ENCODE assay signal across 11 mouse cellular contexts in the genomic region with DNA sequence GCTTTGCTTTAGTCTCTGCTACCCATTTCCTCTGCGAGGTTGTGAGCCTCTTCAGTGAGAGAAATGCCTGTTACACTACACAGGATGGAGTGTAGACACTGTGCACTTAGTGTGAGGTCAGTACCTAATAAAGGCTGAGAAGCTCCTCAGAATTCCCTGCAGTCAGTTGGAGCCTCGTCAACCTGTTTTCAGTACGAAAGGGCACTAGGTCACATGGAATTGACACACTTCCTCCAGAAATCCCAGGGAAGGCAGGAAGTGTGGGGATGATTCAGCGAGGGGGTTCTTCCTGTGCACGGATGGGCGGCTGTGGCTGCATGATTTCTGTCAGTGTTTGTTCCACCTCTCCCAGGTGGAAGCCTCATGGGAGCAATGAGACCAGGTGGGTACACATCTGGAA. TPM values are rescaled to one million over a fixed set of nuclear protein-coding genes. Genes with fewer than 3 reads are reported as not detected.
DNase-seq lines count a peak whose midpoint lies in the region; ATAC-seq and TF ChIP-seq lines count a peak whose summit lies in the region.
"Had no signal": no experiment of that assay in that cellular context is flagged by ENCODE, and none has a peak within 500 bp of the region (broad histone marks: within the 10 kb centered on the region; RNA-seq: fewer than 3 reads in every experiment).

No protein-coding gene starts in this region.

- no peak for DNase-seq in lung, postnatal 25 days (ENCODE audit: low spot score)
- peak; percentile 59 to 61 for DNase-seq in heart, adult 2 months
- no peak for DNase-seq in stomach, postnatal 0 days (ENCODE audit: low spot score)
- no peak for DNase-seq in c-Kit-positive CD71-positive TER-119-positive erythroid progenitor cells, embryonic 14.5 days (ENCODE audit: low spot score)
- DNase-seq in urinary bladder, adult 18-20 months (ENCODE audit: low spot score in 2 of 2): no peak
- DNase-seq in right cerebral cortex, postnatal 36 days (ENCODE audit: low spot score in 2 of 2): no peak

- no peaks in the 10 kb centered on the region for H3K36me3 ChIP-seq in lung, embryonic 16.5 days (ENCODE audit: control insufficient read depth, insufficient read depth, low read length)
- peaks cover 10% of the 10 kb centered on the region for H3K36me3 ChIP-seq in heart, adult 2 months (ENCODE audit: control insufficient read depth, insufficient read depth, low read length)
- no peaks in the 10 kb centered on the region for H3K36me3 ChIP-seq in kidney, embryonic 16.5 days (ENCODE audit: insufficient read depth, low read length)
- no peaks in the 10 kb centered on the region for H3K36me3 ChIP-seq in stomach, postnatal 0 days (ENCODE audit: control insufficient read depth, insufficient read depth, low read length)
- H3K36me3 ChIP-seq: hindbrain, embryonic 12.5 days had no signal

- no peak for TF ChIP-seq CTCF in heart, adult 2 months (IDR thresholded peaks at IDR 0.05)
- TF ChIP-seq CTCF in stomach, postnatal 0 days (IDR thresholded peaks at IDR 0.05; ENCODE audit: low read depth): no peak

- H3K9ac ChIP-seq in lung, embryonic 16.5 days (ENCODE audit: low read length): no peak overlapping the region
- H3K9ac ChIP-seq in heart, adult 2 months (ENCODE audit: low read depth, low read length): no peak overlapping the region
- no peak overlapping the region for H3K9ac ChIP-seq in kidney, embryonic 16.5 days (replicated peaks; ENCODE audit: low read length)
- H3K9ac ChIP-seq in stomach, postnatal 0 days (ENCODE audit: low read length): no peak overlapping the region
- H3K9ac ChIP-seq: hindbrain, embryonic 12.5 days had no signal

- WGBS in lung, embryonic 16.5 days: 47% methylated on average over 6 of the region's 6 CpGs
- WGBS in heart, adult 2 months: 45% methylated on average over 6 of the region's 6 CpGs
- 35% methylated on average over 6 of the region's 6 CpGs for WGBS in kidney, embryonic 16.5 days
- 52% methylated on average over 6 of the region's 6 CpGs for WGBS in stomach, postnatal 0 days

- no peak overlapping the region for H3K4me3 ChIP-seq in lung, embryonic 16.5 days (ENCODE audit: low read length)
- H3K4me3 ChIP-seq in heart, adult 2 months: no peak overlapping the region
- no peak overlapping the region for H3K4me3 ChIP-seq in kidney, embryonic 16.5 days (ENCODE audit: low read length)
- no peak overlapping the region for H3K4me3 ChIP-seq in stomach, postnatal 0 days (ENCODE audit: low read depth, low read length)
- H3K4me3 ChIP-seq: hindbrain, embryonic 12.5 days; megakaryocyte, embryonic 14.5 days had no signal

- H3K27ac ChIP-seq in lung, embryonic 16.5 days (ENCODE audit: low read length): 0 out of 2 replicates have a peak overlapping the region, but pooled peaks have one; percentile 5
- peak overlapping the region; percentile 62 for H3K27ac ChIP-seq in heart, adult 2 months
- peak overlapping the region; percentile 83 for H3K27ac ChIP-seq in kidney, embryonic 16.5 days (ENCODE audit: low read length)
- peak overlapping the region; percentile 53; the same call in 1 of the 2 replicates for H3K27ac ChIP-seq in stomach, postnatal 0 days (replicated peaks)
- H3K27ac ChIP-seq: hindbrain, embryonic 12.5 days had no signal

- no peak for TF ChIP-seq POLR2A in heart, adult 2 months (IDR thresholded peaks at IDR 0.05; ENCODE audit: insufficient read depth, low read depth, low read length)

- TF ChIP-seq EP300 in heart, adult 2 months (IDR thresholded peaks at IDR 0.05; ENCODE audit: insufficient read depth, low read depth, low read length): peak; percentile 78; the same call in 1 of the 2 replicates
- TF ChIP-seq EP300 in stomach, postnatal 0 days (optimal IDR thresholded peaks at IDR 0.05): no peak

- peaks cover 5% of the 10 kb centered on the region; the same call in 1 of the 2 replicates for H3K79me2 ChIP-seq in heart, adult 2 months (replicated peaks; ENCODE audit: control insufficient read depth, insufficient read depth, low read length)

- H3K27me3 ChIP-seq in lung, embryonic 16.5 days (ENCODE audit: control insufficient read depth, insufficient read depth, low read depth, low read length): no peaks in the 10 kb centered on the region
- no peaks in the 10 kb centered on the region for H3K27me3 ChIP-seq in heart, adult 2 months (ENCODE audit: control insufficient read depth, insufficient read depth, low read length)
- no peaks in the 10 kb centered on the region for H3K27me3 ChIP-seq in kidney, embryonic 16.5 days (ENCODE audit: insufficient read depth, low read length)
- no peaks in the 10 kb centered on the region for H3K27me3 ChIP-seq in stomach, postnatal 0 days (ENCODE audit: control insufficient read depth, insufficient read depth, low read length)
- H3K27me3 ChIP-seq: hindbrain, embryonic 12.5 days; megakaryocyte, embryonic 14.5 days had no signal

- peak; percentile 15; the same call in 1 of the 2 replicates for ATAC-seq in lung, embryonic 16.5 days (ENCODE audit: low read depth)
- ATAC-seq in kidney, embryonic 16.5 days (ENCODE audit: low FRiP score, low TSS enrichment): peak; percentile 56; the same call in 1 of the 2 replicates
- ATAC-seq in stomach, postnatal 0 days (ENCODE audit: low FRiP score, low TSS enrichment): peak; percentile 53

- intact Hi-C loops in heart, adult 2 months (cut with DNase I): loop anchor here (2.0 kb wide), 2 partner anchors 30 to 44 kb away; a partner anchor contains a TSS

- no peak overlapping the region for H3K4me2 ChIP-seq in lung, embryonic 16.5 days (ENCODE audit: low read depth, low read length)
- H3K4me2 ChIP-seq in kidney, embryonic 16.5 days (replicated peaks; ENCODE audit: low read depth, low read length): no peak overlapping the region; the same call in 1 of the 2 replicates
- no peak overlapping the region for H3K4me2 ChIP-seq in stomach, postnatal 0 days (replicated peaks; ENCODE audit: low read depth)
- H3K4me2 ChIP-seq: hindbrain, embryonic 12.5 days had no signal

- peaks cover 8% of the 10 kb centered on the region for H3K4me1 ChIP-seq in lung, embryonic 16.5 days (replicated peaks; ENCODE audit: control insufficient read depth, insufficient read depth, low read length)
- peaks cover 16% of the 10 kb centered on the region for H3K4me1 ChIP-seq in heart, adult 2 months (ENCODE audit: control insufficient read depth, insufficient read depth, low read length)
- H3K4me1 ChIP-seq in kidney, embryonic 16.5 days (ENCODE audit: insufficient read depth, low read length): peaks cover 35% of the 10 kb centered on the region
- no peaks in the 10 kb centered on the region for H3K4me1 ChIP-seq in stomach, postnatal 0 days (replicated peaks; ENCODE audit: control insufficient read depth, insufficient read depth)

- no peaks in the 10 kb centered on the region for H3K9me3 ChIP-seq in lung, embryonic 16.5 days (ENCODE audit: control insufficient read depth, low read length)
- no peaks in the 10 kb centered on the region for H3K9me3 ChIP-seq in kidney, embryonic 16.5 days (ENCODE audit: low read length)
- no peaks in the 10 kb centered on the region for H3K9me3 ChIP-seq in stomach, postnatal 0 days (ENCODE audit: control insufficient read depth, low read length)
- H3K9me3 ChIP-seq: hindbrain, embryonic 12.5 days; megakaryocyte, embryonic 14.5 days had no signal

RNA-seq across cellular contexts. Expression of a gene that starts 21.1 kb away (rescaled TPM):
- 0.14 and 0.20 TPM in 2 replicates for polyA plus RNA-seq in lung, embryonic 16.5 days (2015; fragmentation: Nextera tagmentation; extraction: Ambion mirVana)
- not detected for total RNA-seq in heart, adult 2 months (2021)
- not detected in 2 replicates for polyA plus RNA-seq in heart, adult 2 months (2012; rRNA removed)
- polyA plus RNA-seq in kidney, embryonic 16.5 days (2015; fragmentation: Nextera tagmentation; extraction: Ambion mirVana): 0.17 and 0.37 TPM in 2 replicates
- polyA plus RNA-seq in stomach, postnatal 0 days (2015; fragmentation: Nextera tagmentation; extraction: Ambion mirVana): 0.11 TPM in 1 of 2 replicates, not detected in the other
- polyA plus RNA-seq: cortical plate, adult 2 months had no signal

RNA-seq across cellular contexts. Expression of a gene that starts 44.8 kb away (rescaled TPM):
- polyA plus RNA-seq in lung, embryonic 16.5 days (2015; fragmentation: Nextera tagmentation; extraction: Ambion mirVana): 46.8 and 50.5 TPM in 2 replicates
- 100 to 1,000 TPM; 102 to 128 TPM for total RNA-seq in heart, adult 2 months (2021)
- 15.4 and 33.7 TPM in 2 replicates for polyA plus RNA-seq in heart, adult 2 months (2012; rRNA removed)
- 66.1 and 71.1 TPM in 2 replicates for polyA plus RNA-seq in kidney, embryonic 16.5 days (2015; fragmentation: Nextera tagmentation; extraction: Ambion mirVana)
- 26.1 and 29.8 TPM in 2 replicates for polyA plus RNA-seq in stomach, postnatal 0 days (2015; fragmentation: Nextera tagmentation; extraction: Ambion mirVana)

Comparison
In these comparisons a context has a peak if more than half of its experiments do, and no peak if none do; other contexts are left out.
1. H3K27ac ChIP-seq: peak in every context shown above with its lines; median percentile 83 in kidney, embryonic 16.5 days; 62 in heart, adult 2 months; 53 in stomach, postnatal 0 days; 5 in lung, embryonic 16.5 days.
2. DNase-seq: peak in heart, adult 2 months (2 of 2); none in lung, postnatal 25 days (single experiment), stomach, postnatal 0 days (single experiment), c-Kit-positive CD71-positive TER-119-positive erythroid progenitor cells, embryonic 14.5 days (single experiment), urinary bladder, adult 18-20 months (0 of 2) and right cerebral cortex, postnatal 36 days (0 of 2).
3. Peak in every context shown above with its lines, with median percentiles within 50 percentile points of each other: ATAC-seq.